Mouse (Mus musculus) lung, postnatal 0 days (tissue): ENCODE data around the gene Babam2. TPM values are rescaled to one million over a fixed set of nuclear protein-coding genes. Genes with fewer than 3 reads are reported as not detected.
A peak's percentile ranks its signal among the peaks of the same experiment; 100 is the strongest.

ENCODE experiments used
- ATAC-seq: fragments of 200-750 bp; cut with Nextera tagmentation; 2 replicates; pipeline ENCODE4 v1.8.0; 2017; ENCODE audit warnings: moderate library complexity
- DNase-seq: peaks from one replicate; pipeline ENCODE4 v3.0.0-alpha.2; 2016; ENCODE audit warnings: low spot score
- H3K27ac ChIP-seq: fragments of 300-500 bp; sonication (generic); 2 replicates; pipeline ENCODE4 v1.5.1; 2014; ENCODE audit warnings: antibody characterized with exemption, mild to moderate bottlenecking, low read length, mixed read lengths
- H3K27me3 ChIP-seq: fragments of 300-500 bp; sonication (generic); replicated peaks from 2 replicates; pipeline ENCODE4 v1.6.1; 2014; ENCODE audit warnings: low read length, mixed read lengths; ENCODE audit not compliant: insufficient read depth
- H3K36me3 ChIP-seq: fragments of 300-500 bp; sonication (generic); 2 replicates; pipeline ENCODE4 v1.6.1; 2014; ENCODE audit warnings: low read length, mixed read lengths; ENCODE audit not compliant: insufficient read depth
- H3K4me1 ChIP-seq: fragments of 300-500 bp; sonication (generic); 2 replicates; pipeline ENCODE4 v1.6.1; 2014; ENCODE audit warnings: antibody characterized with exemption, low read depth, low read length, mixed read lengths; ENCODE audit not compliant: insufficient read depth
- H3K4me2 ChIP-seq: fragments of 300-500 bp; sonication (generic); replicated peaks from 2 replicates; pipeline ENCODE4 v1.6.1; 2014; ENCODE audit warnings: low read depth, mild to moderate bottlenecking, low read length, moderate library complexity, mixed read lengths
- H3K4me3 ChIP-seq: fragments of 300-500 bp; sonication (generic); 2 replicates; pipeline ENCODE4 v1.5.1; 2014; ENCODE audit warnings: low read depth, low read length
- H3K9ac ChIP-seq: fragments of 300-500 bp; sonication (generic); replicated peaks from 2 replicates; pipeline ENCODE4 v1.6.1; 2014; ENCODE audit warnings: low read depth, mild to moderate bottlenecking
- H3K9me3 ChIP-seq: fragments of 300-500 bp; sonication (generic); 2 replicates; pipeline ENCODE4 v1.6.1; 2016; ENCODE audit warnings: low read length, mixed read lengths
- CTCF ChIP-seq: IDR thresholded peaks from 2 replicates; pipeline ENCODE4 v1.5.1; 2016; ENCODE audit warnings: antibody characterized with exemption, mild to moderate bottlenecking
- EP300 ChIP-seq: IDR thresholded peaks from 2 replicates; pipeline ENCODE4 v1.6.1; 2016; ENCODE audit warnings: antibody characterized with exemption, mild to moderate bottlenecking, control low read depth
- WGBS: fragments of 180-500 bp; shearing (Covaris S2); extraction: QIAGEN DNeasy Blood & Tissue Kit; methylation state at CpG from one replicate; pipeline ENCODE4 v1.1.7; 2014; 5-methylcytosine and 5-hydroxymethylcytosine counted together
- polyA plus RNA-seq: library from polyadenylated mRNA; unstranded; fragments of >200 nt; fragmentation: Nextera tagmentation; extraction: Ambion mirVana; gene quantifications from 2 replicates; pipeline ENCODE4 v1.2.1, GENCODE M21; 2015

Gene Babam2
- polyA plus RNA-seq, 1 experiment from 2014 or later, result 39.4 TPM

- Histone ChIP-seq H3K9me3 (no peaks in the 10 kb centered on the region), H3K27ac (no peak overlapping the region), H3K4me2 (no peak overlapping the region), H3K4me3 (no peak overlapping the region), H3K4me1 (no peaks in the 10 kb centered on the region; the same call in 1 of the 2 replicates), H3K27me3 (no peaks in the 10 kb centered on the region), H3K9ac (no peak overlapping the region), H3K36me3 (no peaks in the 10 kb centered on the region)
- TF ChIP-seq CTCF (no peak), EP300 (no peak)
- no peak for ATAC-seq
- WGBS, result 74% methylated on average over 7 of the region's 7 CpGs
- peak; percentile 36 for DNase-seq
Observed at GRCm38 (mm10) chr5:31815129-31815528, 117.6 kb downstream of the Babam2 start.

- Histone ChIP-seq H3K27me3 (no peaks in the 10 kb centered on the region), H3K36me3 (no peaks in the 10 kb centered on the region), H3K4me2 (no peak overlapping the region), H3K4me1 (no peaks in the 10 kb centered on the region; the same call in 1 of the 2 replicates), H3K9ac (no peak overlapping the region), H3K9me3 (no peaks in the 10 kb centered on the region), H3K27ac (no peak overlapping the region), H3K4me3 (no peak overlapping the region)
- WGBS, result 64% methylated on average over 1 of the region's 1 CpGs
- no peak for ATAC-seq
- no peak for DNase-seq
- TF ChIP-seq CTCF, result no peak
Observed at GRCm38 (mm10) chr5:31816082-31816481, 118.6 kb downstream of the Babam2 start.

GRCm38 (mm10) chr5:31820801-31821200, 123.3 kb downstream of the Babam2 start:
- DNase-seq (no peak), ATAC-seq (no peak)
- H3K27ac ChIP-seq, result no peak overlapping the region
- no peak overlapping the region for H3K4me2 ChIP-seq
- H3K27me3 ChIP-seq, result no peaks in the 10 kb centered on the region
- no peaks in the 10 kb centered on the region for H3K9me3 ChIP-seq
- no peak overlapping the region for H3K4me3 ChIP-seq
- H3K9ac ChIP-seq, result no peak overlapping the region
- WGBS, result 75% methylated on average over 3 of the region's 3 CpGs
- no peaks in the 10 kb centered on the region; the same call in 1 of the 2 replicates for H3K4me1 ChIP-seq
- TF ChIP-seq CTCF (no peak), EP300 (no peak)
- no peaks in the 10 kb centered on the region for H3K36me3 ChIP-seq

GRCm38 (mm10) chr5:31821204-31821603, 123.7 kb downstream of the Babam2 start:
- TF ChIP-seq CTCF (no peak), EP300 (no peak)
- 64% methylated on average over 1 of the region's 1 CpGs for WGBS
- H3K4me1 ChIP-seq, result no peaks in the 10 kb centered on the region; the same call in 1 of the 2 replicates
- ATAC-seq, result no peak
- H3K36me3 ChIP-seq, result no peaks in the 10 kb centered on the region
- no peak overlapping the region for H3K4me3 ChIP-seq
- no peak overlapping the region for H3K4me2 ChIP-seq
- H3K27me3 ChIP-seq, result no peaks in the 10 kb centered on the region
- no peak for DNase-seq
- no peaks in the 10 kb centered on the region for H3K9me3 ChIP-seq
- no peak overlapping the region for H3K27ac ChIP-seq
- no peak overlapping the region for H3K9ac ChIP-seq

- Histone ChIP-seq H3K27ac (no peak overlapping the region), H3K4me3 (no peak overlapping the region), H3K4me2 (no peak overlapping the region), H3K27me3 (no peaks in the 10 kb centered on the region), H3K4me1 (no peaks in the 10 kb centered on the region; the same call in 1 of the 2 replicates), H3K36me3 (no peaks in the 10 kb centered on the region), H3K9ac (no peak overlapping the region), H3K9me3 (no peaks in the 10 kb centered on the region)
- TF ChIP-seq CTCF (no peak), EP300 (no peak)
- no peak for ATAC-seq
- no peak for DNase-seq
- 64% methylated on average over 3 of the region's 3 CpGs for WGBS
Observed at GRCm38 (mm10) chr5:31823673-31824072, 126.2 kb downstream of the Babam2 start.

GRCm38 (mm10) chr5:31824126-31824525, 126.6 kb downstream of the Babam2 start:
- no peaks in the 10 kb centered on the region for H3K27me3 ChIP-seq
- no peaks in the 10 kb centered on the region for H3K9me3 ChIP-seq
- H3K4me3 ChIP-seq, result no peak overlapping the region
- TF ChIP-seq CTCF (no peak), EP300 (no peak)
- no peaks in the 10 kb centered on the region for H3K36me3 ChIP-seq
- H3K4me1 ChIP-seq, result no peaks in the 10 kb centered on the region
- DNase-seq (no peak), ATAC-seq (no peak)
- H3K27ac ChIP-seq, result no peak overlapping the region
- 84% methylated on average over 2 of the region's 2 CpGs for WGBS
- no peak overlapping the region for H3K4me2 ChIP-seq
- no peak overlapping the region for H3K9ac ChIP-seq

- no peak overlapping the region for H3K4me3 ChIP-seq
- DNase-seq (no peak), ATAC-seq (no peak)
- H3K36me3 ChIP-seq, result no peaks in the 10 kb centered on the region
- TF ChIP-seq CTCF, result no peak
- no peak for TF ChIP-seq EP300
- H3K27ac ChIP-seq, result no peak overlapping the region
- no peaks in the 10 kb centered on the region for H3K9me3 ChIP-seq
- H3K9ac ChIP-seq, result no peak overlapping the region
- no peak overlapping the region for H3K4me2 ChIP-seq
- 84% methylated on average over 5 of the region's 5 CpGs for WGBS
- no peaks in the 10 kb centered on the region for H3K27me3 ChIP-seq
- no peaks in the 10 kb centered on the region for H3K4me1 ChIP-seq
Observed at GRCm38 (mm10) chr5:31827304-31827703, 129.8 kb downstream of the Babam2 start.
